Mouse (Mus musculus) embryo, embryonic 11 days (tissue): Measurements from ENCODE around the gene Nfic.

Experiments used
- DNase-seq: peaks from one replicate; pipeline ENCODE4 v3.0.0-alpha.2; 2015

Gene Nfic

GRCm38 (mm10) chr10:81351678-81352291, 103.7 kb downstream of the Nfic start:
- no peak for DNase-seq

- DNase-seq: peak; percentile 100
These were observed 104.9 kb downstream of the Nfic start, which contains the start of gene Hmg20b for GRCm38 (mm10) chr10:81350351-81351063. TSS of gene Hmg20b (minus strand) at chr10:81350480.

GRCm38 (mm10) chr10:81349961-81350350, 105.5 kb downstream of the Nfic start:
- no peak for DNase-seq

GRCm38 (mm10) chr10:81349146-81349545, 106.3 kb downstream of the Nfic start:
- no peak for DNase-seq

- DNase-seq: peak; percentile 86
These were observed 108.9 kb downstream of the Nfic start for GRCm38 (mm10) chr10:81346453-81347067.
